Mouse (Mus musculus) limb, embryonic 14.5 days (tissue): ENCODE results near the gene Ess2. TPM values are rescaled to one million over a fixed set of nuclear protein-coding genes. Genes with fewer than 3 reads are reported as not detected.
A peak's percentile ranks its signal among the peaks of the same experiment; 100 is the strongest.

ENCODE experiments used
- ATAC-seq: fragments of 200-750 bp; cut with Nextera tagmentation; 2 replicates; pipeline ENCODE4 v1.8.0; 2017; ENCODE audit warnings: low read depth, moderate number of reproducible peaks, moderate TSS enrichment; ENCODE audit not compliant: low FRiP score
- DNase-seq: peaks from one replicate; pipeline ENCODE4 v3.0.0-alpha.2; 2015; ENCODE audit warnings: low spot score
- H3K27ac ChIP-seq: fragments of 300-500 bp; sonication (generic); replicated peaks from 2 replicates; pipeline ENCODE4 v1.5.1; 2014; ENCODE audit warnings: low read depth, mild to moderate bottlenecking, low read length, moderate library complexity, mixed read lengths
- H3K27me3 ChIP-seq: fragments of 300-500 bp; sonication (generic); 2 replicates; pipeline ENCODE4 v1.6.1; 2014; ENCODE audit warnings: low read length, mixed read lengths; ENCODE audit not compliant: control insufficient read depth, insufficient read depth
- H3K36me3 ChIP-seq: fragments of 300-500 bp; sonication (generic); 2 replicates; pipeline ENCODE4 v1.6.1; 2014; ENCODE audit warnings: mild to moderate bottlenecking, low read length, moderate library complexity, mixed read lengths; ENCODE audit not compliant: control insufficient read depth, insufficient read depth
- H3K4me1 ChIP-seq: fragments of 300-500 bp; sonication (generic); 2 replicates; pipeline ENCODE4 v1.6.1; 2014; ENCODE audit warnings: antibody characterized with exemption, low read length, mixed read lengths; ENCODE audit not compliant: control insufficient read depth, insufficient read depth
- H3K4me2 ChIP-seq: fragments of 300-500 bp; sonication (generic); replicated peaks from 2 replicates; pipeline ENCODE4 v1.6.1; 2014; ENCODE audit warnings: low read depth, mild to moderate bottlenecking, low read length, moderate library complexity; ENCODE audit not compliant: severe bottlenecking
- H3K4me3 ChIP-seq: fragments of 300-500 bp; sonication (generic); replicated peaks from 2 replicates; pipeline ENCODE4 v1.5.1; 2014; ENCODE audit warnings: low read length
- H3K9ac ChIP-seq: fragments of 300-500 bp; sonication (generic); 2 replicates; pipeline ENCODE4 v1.6.1; 2014; ENCODE audit warnings: mild to moderate bottlenecking, low read depth, low read length, moderate library complexity; ENCODE audit not compliant: severe bottlenecking
- H3K9me3 ChIP-seq: fragments of 300-500 bp; sonication (generic); 2 replicates; pipeline ENCODE4 v1.6.1; 2016; ENCODE audit warnings: low read length; ENCODE audit not compliant: control insufficient read depth
- POLR2A ChIP-seq: fragments of 200-500 bp; IDR thresholded peaks from 2 replicates; pipeline ENCODE4 v1.8.0; 2012; ENCODE audit warnings: inconsistent platforms, mild to moderate bottlenecking, moderate library complexity, borderline replicate concordance; ENCODE audit not compliant: insufficient read depth, insufficient read length; ENCODE audit errors: extremely low read depth
- WGBS: fragments of 180-500 bp; shearing (Covaris S2); extraction: QIAGEN DNeasy Blood & Tissue Kit; methylation state at CpG from one replicate; pipeline ENCODE4 v1.1.7; 2014; 5-methylcytosine and 5-hydroxymethylcytosine counted together
- polyA plus RNA-seq, 2 experiments: library from polyadenylated mRNA; depleted of rRNA in 1 of 2; stranded (reverse) in 1 of 2; unstranded in 1 of 2; fragments of >200 nt; fragmentation: Nextera tagmentation in 1 of 2; extraction: Ambion mirVana in 1 of 2; gene quantifications; 2 replicates each; pipeline versions ENCODE4 v1.2.1 to v1.2.3; 2012 to 2014

Gene Ess2
- polyA plus RNA-seq, 2 experiments, result 33.5 to 38.7 TPM

DNA sequence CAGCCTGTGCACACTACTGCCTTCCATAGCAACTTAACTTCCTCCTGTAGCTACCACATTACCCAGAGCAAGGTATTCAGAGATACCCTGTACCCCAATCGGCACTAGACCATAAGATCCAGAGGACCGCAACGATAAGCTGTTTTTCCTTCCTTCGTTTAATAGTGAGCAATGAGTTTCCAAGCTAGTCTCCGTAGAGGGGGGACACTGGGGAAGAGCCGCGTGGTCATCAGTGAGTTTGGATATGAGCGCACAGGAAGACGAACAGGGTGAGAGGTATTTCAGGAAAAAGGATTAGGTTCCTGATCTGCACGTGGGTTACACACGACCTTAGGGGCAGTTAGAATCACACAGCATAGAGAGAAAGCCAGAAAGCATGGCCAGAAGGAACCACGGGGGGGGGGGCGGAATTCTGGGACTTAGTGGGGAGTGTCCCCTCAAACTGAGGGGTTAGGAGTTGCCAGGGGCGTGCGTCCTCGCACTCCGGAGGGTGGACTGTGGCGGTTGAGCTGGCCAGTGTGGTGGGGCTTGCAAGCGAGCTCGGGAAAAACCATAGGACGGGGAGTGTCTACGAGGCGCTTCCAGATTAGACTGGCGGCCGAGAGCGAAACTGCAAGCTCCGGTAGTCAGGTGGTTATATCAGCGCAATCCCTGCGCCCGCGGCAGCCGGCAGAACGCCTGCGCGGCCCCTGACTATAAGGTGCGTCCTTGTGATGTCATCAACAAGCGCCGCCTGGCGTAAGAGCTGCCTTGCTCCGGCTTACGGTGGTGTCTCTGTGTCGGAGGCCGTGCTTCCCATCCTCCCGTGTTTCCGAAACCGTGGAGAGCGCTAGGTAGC, 10.4 kb upstream of the Ess2 start:
- peak overlapping the region; percentile 83 for H3K9ac ChIP-seq
- DNase-seq (peak; percentile 98), ATAC-seq (peak; percentile 99)
- peak overlapping the region; percentile 67 for H3K27ac ChIP-seq
- 3% methylated on average over 45 of the region's 47 CpGs for WGBS
- TF ChIP-seq POLR2A, result peak; percentile 89; the same call in 1 of the 2 replicates
- H3K9me3 ChIP-seq, result no peaks in the 10 kb centered on the region
- H3K27me3 ChIP-seq, result peaks cover 20% of the 10 kb centered on the region
- peaks cover 14% of the 10 kb centered on the region for H3K36me3 ChIP-seq
- H3K4me3 ChIP-seq, result peak overlapping the region; percentile 75
- peaks cover 7% of the 10 kb centered on the region for H3K4me1 ChIP-seq
- H3K4me2 ChIP-seq, result peak overlapping the region; percentile 73

DNA sequence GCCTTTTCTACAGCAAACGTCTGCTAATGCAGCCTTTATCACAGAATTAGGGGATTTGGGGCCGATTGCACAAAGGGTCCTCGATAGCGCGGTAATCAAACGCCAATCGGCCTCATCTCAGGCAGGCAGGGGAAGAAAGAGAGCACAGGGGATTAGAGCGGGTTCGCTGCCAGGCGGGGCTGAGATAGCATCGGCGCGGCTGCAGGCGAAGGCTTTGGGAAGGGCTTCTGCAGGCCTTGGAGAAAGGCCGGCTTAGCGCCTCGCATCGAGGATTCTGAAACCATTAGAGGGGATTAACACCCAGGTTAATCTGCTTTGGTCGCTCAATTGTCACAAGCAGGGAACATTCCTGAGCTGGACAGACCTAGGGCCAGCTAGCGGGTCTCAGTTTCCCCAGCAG, 9.4 kb upstream of the Ess2 start:
- Histone ChIP-seq H3K4me3 (no peak overlapping the region), H3K9ac (peak overlapping the region; percentile 83), H3K27me3 (peaks cover 30% of the 10 kb centered on the region), H3K4me2 (peak overlapping the region; percentile 73; the same call in 1 of the 2 replicates), H3K36me3 (0 out of 2 replicates have a peak, but pooled peaks cover 5% of the 10 kb centered on the region), H3K9me3 (no peaks in the 10 kb centered on the region), H3K4me1 (peaks cover 7% of the 10 kb centered on the region), H3K27ac (no peak overlapping the region)
- 12% methylated on average over 20 of the region's 20 CpGs for WGBS
- DNase-seq (no peak), ATAC-seq (no peak)
- TF ChIP-seq POLR2A, result no peak

- no peak within 1 kb of the TSS for H3K27ac ChIP-seq
- WGBS, result under 1% methylated on average over 93 of the region's 106 CpGs
- H3K27me3 ChIP-seq, result peaks cover 55% of the 10 kb centered on the region
- H3K4me1 ChIP-seq, result peaks cover 7% of the 10 kb centered on the region
- no peaks in the 10 kb centered on the region for H3K9me3 ChIP-seq
- peak within 1 kb of the TSS; percentile 65 for H3K4me2 ChIP-seq
- TF ChIP-seq POLR2A, result no peak
- no peak for DNase-seq
- H3K4me3 ChIP-seq, result peak within 1 kb of the TSS; percentile 41
- H3K9ac ChIP-seq, result peak within 1 kb of the TSS; percentile 44
- H3K36me3 ChIP-seq, result no peaks in the 10 kb centered on the region
- no peak for ATAC-seq
Observed at GRCm38 (mm10) chr16:17914307-17915249, 3.4 kb upstream of the Ess2 start, which contains the start of gene Gsc2. Gene Gsc2, minus strand, starts transcription at chr16:17915059.

GRCm38 (mm10) chr16:17898462-17898861, 12.7 kb downstream of the Ess2 start, which contains the start of the genes Dgcr2 and Tssk2:
Gene Dgcr2, minus strand, starts transcription at chr16:17898562.
Gene Tssk2, plus strand, starts transcription at chr16:17898637.
- ATAC-seq (no peak), DNase-seq (no peak)
- no peaks in the 10 kb centered on the region for H3K27me3 ChIP-seq
- WGBS, result 91% methylated on average over 14 of the region's 14 CpGs
- no peak within 1 kb of the TSS for H3K27ac ChIP-seq
- TF ChIP-seq POLR2A, result no peak
- no peak within 1 kb of the TSS for H3K4me2 ChIP-seq
- H3K4me1 ChIP-seq, result no peaks in the 10 kb centered on the region
- H3K36me3 ChIP-seq, result peaks cover 50% of the 10 kb centered on the region
- no peak within 1 kb of the TSS for H3K9ac ChIP-seq
- H3K9me3 ChIP-seq, result no peaks in the 10 kb centered on the region
- H3K4me3 ChIP-seq, result no peak within 1 kb of the TSS

GRCm38 (mm10) chr16:17896091-17896490, 15.1 kb downstream of the Ess2 start:
- H3K4me3 ChIP-seq, result no peak overlapping the region
- H3K9ac ChIP-seq, result no peak overlapping the region
- TF ChIP-seq POLR2A, result no peak
- peaks cover 27% of the 10 kb centered on the region for H3K36me3 ChIP-seq
- ATAC-seq, result no peak
- no peaks in the 10 kb centered on the region for H3K27me3 ChIP-seq
- H3K4me2 ChIP-seq, result no peak overlapping the region
- no peaks in the 10 kb centered on the region for H3K9me3 ChIP-seq
- H3K27ac ChIP-seq, result no peak overlapping the region
- H3K4me1 ChIP-seq, result 0 out of 2 replicates have a peak, but pooled peaks cover 4% of the 10 kb centered on the region
- no peak for DNase-seq
